Mouse (Mus musculus) embryonic facial prominence, embryonic 15.5 days (tissue): ENCODE results near the gene Abcb8. TPM values are rescaled to one million over a fixed set of nuclear protein-coding genes. Genes with fewer than 3 reads are reported as not detected.

Experiments
- ATAC-seq: fragments of 200-750 bp; cut with Nextera tagmentation; 2 replicates; pipeline ENCODE4 v1.8.0; 2017; ENCODE audit warnings: low read depth, moderate TSS enrichment; ENCODE audit not compliant: insufficient number of reproducible peaks, low FRiP score, low TSS enrichment
- H3K27ac ChIP-seq: fragments of 300-500 bp; sonication (generic); replicated peaks from 2 replicates; pipeline ENCODE4 v1.5.1; 2015; ENCODE audit warnings: mild to moderate bottlenecking, inconsistent platforms
- H3K27me3 ChIP-seq: fragments of 300-500 bp; sonication (generic); 2 replicates; pipeline ENCODE4 v1.6.1; 2015; ENCODE audit warnings: inconsistent platforms
- H3K36me3 ChIP-seq: fragments of 300-500 bp; sonication (generic); 2 replicates; pipeline ENCODE4 v1.6.1; 2015; ENCODE audit warnings: mild to moderate bottlenecking, inconsistent platforms
- H3K4me1 ChIP-seq: fragments of 300-500 bp; sonication (generic); 2 replicates; pipeline ENCODE4 v1.6.1; 2015; ENCODE audit warnings: inconsistent platforms
- H3K4me2 ChIP-seq: fragments of 300-500 bp; sonication (generic); replicated peaks from 2 replicates; pipeline ENCODE4 v1.6.1; 2015; ENCODE audit warnings: mild to moderate bottlenecking, inconsistent platforms
- H3K4me3 ChIP-seq: fragments of 300-500 bp; sonication (generic); replicated peaks from 2 replicates; pipeline ENCODE4 v1.5.1; 2015; ENCODE audit warnings: mild to moderate bottlenecking, inconsistent platforms
- H3K9ac ChIP-seq: fragments of 300-500 bp; sonication (generic); 2 replicates; pipeline ENCODE4 v1.6.1; 2015; ENCODE audit warnings: inconsistent platforms
- H3K9me3 ChIP-seq: fragments of 300-500 bp; sonication (generic); replicated peaks from 2 replicates; pipeline ENCODE4 v1.6.1; 2016; ENCODE audit warnings: inconsistent platforms
- WGBS: fragments of 180-500 bp; shearing (Covaris S2); methylation state at CpG from one replicate; pipeline ENCODE4 v1.1.7; 2015; 5-methylcytosine and 5-hydroxymethylcytosine counted together
- polyA plus RNA-seq: library from polyadenylated mRNA; unstranded; fragments of >200 nt; fragmentation: Nextera tagmentation; extraction: Ambion mirVana; gene quantifications from 2 replicates; pipeline ENCODE4 v1.2.1, GENCODE M21; 2015

The Abcb8 gene
- polyA plus RNA-seq, 1 experiment from 2014 or later: 47.0 TPM

- Histone ChIP-seq H3K9ac (no peak overlapping the region), H3K36me3 (peaks cover 34% of the 10 kb centered on the region), H3K9me3 (no peaks in the 10 kb centered on the region), H3K4me1 (peaks cover 50% of the 10 kb centered on the region), H3K4me2 (peak overlapping the region; percentile 84), H3K4me3 (peak overlapping the region; percentile 59), H3K27me3 (no peaks in the 10 kb centered on the region), H3K27ac (no peak overlapping the region)
- 22% methylated on average over 12 of the region's 12 CpGs for WGBS
- ATAC-seq: no peak
Measured at GRCm38 (mm10) chr5:24427285-24427633, 33.8 kb downstream of the Abcb8 start.

DNA sequence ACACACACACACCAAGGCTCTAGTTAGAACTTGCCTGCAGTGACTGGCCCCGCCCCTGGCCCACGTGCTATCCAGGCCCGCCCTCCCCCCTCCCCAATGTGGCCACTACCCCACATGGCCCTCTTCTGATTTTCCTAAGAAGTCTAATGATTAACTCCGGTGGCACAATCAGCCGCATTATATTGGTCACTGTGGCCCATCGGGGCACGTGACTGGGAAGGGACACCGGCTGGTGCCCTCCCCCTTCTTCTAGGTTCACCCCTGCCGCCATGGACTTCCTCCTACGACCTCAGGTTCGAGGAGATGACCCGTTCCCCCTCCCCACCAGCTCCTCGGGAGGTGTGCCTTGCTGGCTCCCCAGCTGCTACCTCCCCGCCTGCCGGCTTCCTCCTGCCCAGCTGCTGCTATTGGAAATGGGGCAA lies 34.5 kb downstream of the Abcb8 start:
- 0 out of 2 replicates have a peak overlapping the region, but pooled peaks have one; percentile 11 for H3K27ac ChIP-seq
- H3K4me3 ChIP-seq: no peak overlapping the region
- no peaks in the 10 kb centered on the region for H3K27me3 ChIP-seq
- H3K4me2 ChIP-seq: peak overlapping the region; percentile 34
- ATAC-seq: no peak
- H3K4me1 ChIP-seq: peaks cover 42% of the 10 kb centered on the region
- no peak overlapping the region for H3K9ac ChIP-seq
- no peaks in the 10 kb centered on the region for H3K9me3 ChIP-seq
- 8% methylated on average over 15 of the region's 15 CpGs for WGBS
- H3K36me3 ChIP-seq: peaks cover 41% of the 10 kb centered on the region

DNA sequence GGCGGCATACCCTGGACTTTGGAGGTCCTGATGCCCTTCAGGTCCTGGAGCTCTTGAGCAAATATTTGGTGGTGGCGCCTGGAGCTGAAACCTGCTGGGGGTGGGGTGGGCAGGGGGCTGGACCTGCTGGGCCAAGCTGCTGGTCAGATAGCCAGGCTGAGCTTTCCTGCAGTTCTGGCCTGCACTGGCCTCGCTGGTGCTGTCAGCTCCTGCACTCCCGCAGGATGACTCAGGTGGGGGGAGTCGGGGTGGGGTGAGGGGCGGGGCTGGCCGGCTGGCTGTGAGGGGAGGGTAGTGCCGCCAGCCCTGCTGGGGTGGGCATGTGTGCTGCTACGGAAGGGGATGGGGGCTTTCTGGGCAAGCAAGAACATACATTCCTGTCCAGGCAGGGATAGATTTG lies 35.1 kb downstream of the Abcb8 start:
- no peak for ATAC-seq
- Histone ChIP-seq H3K4me3 (no peak overlapping the region), H3K36me3 (peaks cover 47% of the 10 kb centered on the region), H3K4me1 (peaks cover 41% of the 10 kb centered on the region), H3K27ac (0 out of 2 replicates have a peak overlapping the region, but pooled peaks have one; percentile 11), H3K4me2 (peak overlapping the region; percentile 34), H3K27me3 (no peaks in the 10 kb centered on the region), H3K9me3 (no peaks in the 10 kb centered on the region), H3K9ac (no peak overlapping the region)
- WGBS: 19% methylated on average over 9 of the region's 9 CpGs

DNA sequence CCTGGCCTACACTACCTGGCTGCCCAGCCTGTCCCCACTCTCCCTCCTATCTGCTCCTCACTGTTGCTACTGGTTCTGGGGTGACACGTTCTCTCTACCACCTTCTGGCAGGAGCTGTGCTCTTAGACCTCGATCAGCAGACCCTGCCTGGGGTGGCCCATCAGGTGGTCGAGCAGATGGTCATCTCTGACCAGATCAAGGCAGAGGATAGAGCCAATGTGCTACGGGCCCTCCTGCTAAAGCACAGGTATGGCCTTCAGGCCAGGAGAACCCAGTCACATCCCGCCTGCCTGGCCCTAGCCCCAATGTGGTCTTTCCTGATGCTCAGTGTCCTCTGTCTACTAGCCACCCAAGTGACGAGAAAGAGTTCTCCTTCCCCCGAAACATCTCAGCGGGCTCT lies 40.5 kb downstream of the Abcb8 start:
- H3K4me2 ChIP-seq: no peak overlapping the region
- H3K4me3 ChIP-seq: no peak overlapping the region
- no peaks in the 10 kb centered on the region for H3K27me3 ChIP-seq
- H3K4me1 ChIP-seq: no peaks in the 10 kb centered on the region
- peaks cover 97% of the 10 kb centered on the region for H3K36me3 ChIP-seq
- no peak for ATAC-seq
- WGBS: 92% methylated on average over 8 of the region's 8 CpGs
- H3K9ac ChIP-seq: no peak overlapping the region
- no peaks in the 10 kb centered on the region for H3K9me3 ChIP-seq
- H3K27ac ChIP-seq: no peak overlapping the region

DNA sequence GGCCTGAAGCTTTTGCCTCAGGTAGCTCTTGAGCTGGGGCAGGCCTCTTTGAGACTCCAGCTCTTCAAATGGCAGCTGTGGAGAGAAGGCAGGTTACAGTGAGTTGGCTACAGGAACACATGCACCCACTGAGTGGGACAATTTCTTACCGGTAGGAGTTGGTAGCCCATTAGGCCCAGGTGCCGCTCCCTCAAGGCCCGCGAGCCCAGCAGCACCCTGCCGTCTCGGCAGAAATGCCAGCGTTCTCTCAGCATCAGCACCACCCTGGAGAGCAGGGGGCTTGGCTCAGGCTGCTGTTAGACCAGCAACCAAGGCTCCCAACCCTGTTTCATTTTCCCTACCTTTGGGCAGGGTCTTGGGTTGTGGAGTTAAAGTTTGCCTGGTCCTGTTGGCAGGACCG lies 47.7 kb downstream of the Abcb8 start:
- H3K9me3 ChIP-seq: no peaks in the 10 kb centered on the region
- 93% methylated on average over 8 of the region's 8 CpGs for WGBS
- H3K27ac ChIP-seq: no peak overlapping the region
- H3K4me3 ChIP-seq: no peak overlapping the region
- H3K4me1 ChIP-seq: peaks cover 18% of the 10 kb centered on the region
- peaks cover 75% of the 10 kb centered on the region for H3K36me3 ChIP-seq
- H3K9ac ChIP-seq: no peak overlapping the region
- no peak for ATAC-seq
- H3K4me2 ChIP-seq: no peak overlapping the region
- H3K27me3 ChIP-seq: no peaks in the 10 kb centered on the region

DNA sequence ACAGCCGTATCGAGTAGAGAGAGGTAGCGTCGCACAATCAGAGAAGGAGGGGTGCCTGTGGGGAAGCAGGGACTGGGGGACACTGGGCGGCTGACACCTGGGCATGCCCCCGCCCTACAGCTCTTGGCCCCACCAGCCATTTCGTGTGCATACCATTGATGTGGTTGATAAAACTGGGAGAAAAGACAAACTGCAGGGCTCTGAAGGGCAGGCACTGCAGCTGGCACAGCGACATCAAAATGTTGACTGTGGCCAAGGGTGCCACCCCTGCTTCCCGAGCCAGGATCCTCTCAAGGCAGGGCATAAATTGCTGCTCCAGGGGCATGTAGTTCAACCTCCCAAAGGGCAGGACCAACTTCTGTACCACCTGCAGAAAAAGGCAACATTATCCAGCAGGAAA lies 48.6 kb downstream of the Abcb8 start:
- peaks cover 67% of the 10 kb centered on the region for H3K36me3 ChIP-seq
- 79% methylated on average over 9 of the region's 9 CpGs for WGBS
- H3K4me1 ChIP-seq: peaks cover 23% of the 10 kb centered on the region
- no peaks in the 10 kb centered on the region for H3K9me3 ChIP-seq
- no peak overlapping the region for H3K4me2 ChIP-seq
- no peak overlapping the region; the same call in 1 of the 2 replicates for H3K27ac ChIP-seq
- no peaks in the 10 kb centered on the region for H3K27me3 ChIP-seq
- no peak overlapping the region for H3K9ac ChIP-seq
- H3K4me3 ChIP-seq: no peak overlapping the region
- no peak for ATAC-seq

DNA sequence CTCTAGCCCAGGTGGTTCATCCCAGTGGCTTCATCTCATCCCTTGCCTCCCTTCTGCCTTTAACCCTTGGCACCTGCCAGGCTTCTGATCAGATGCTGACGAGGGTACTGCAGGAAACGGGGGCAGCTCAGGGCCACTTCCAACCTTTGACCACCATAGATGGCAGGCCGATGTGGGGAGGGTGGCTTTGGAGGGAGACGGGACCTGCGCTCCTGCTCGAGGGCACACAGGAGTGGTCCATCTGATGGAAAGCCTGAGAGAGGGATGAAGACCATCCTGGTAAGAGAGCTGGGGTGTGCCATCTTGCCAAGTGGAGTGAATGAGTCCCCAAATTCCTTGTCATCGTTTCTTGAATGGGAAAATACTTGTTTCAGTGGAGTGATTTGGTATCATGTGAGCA lies 49.7 kb downstream of the Abcb8 start:
- Histone ChIP-seq H3K4me2 (no peak overlapping the region), H3K36me3 (peaks cover 57% of the 10 kb centered on the region), H3K27ac (no peak overlapping the region), H3K27me3 (no peaks in the 10 kb centered on the region), H3K4me1 (peaks cover 35% of the 10 kb centered on the region), H3K4me3 (no peak overlapping the region), H3K9me3 (no peaks in the 10 kb centered on the region), H3K9ac (no peak overlapping the region)
- ATAC-seq: no peak
- 84% methylated on average over 7 of the region's 7 CpGs for WGBS

DNA sequence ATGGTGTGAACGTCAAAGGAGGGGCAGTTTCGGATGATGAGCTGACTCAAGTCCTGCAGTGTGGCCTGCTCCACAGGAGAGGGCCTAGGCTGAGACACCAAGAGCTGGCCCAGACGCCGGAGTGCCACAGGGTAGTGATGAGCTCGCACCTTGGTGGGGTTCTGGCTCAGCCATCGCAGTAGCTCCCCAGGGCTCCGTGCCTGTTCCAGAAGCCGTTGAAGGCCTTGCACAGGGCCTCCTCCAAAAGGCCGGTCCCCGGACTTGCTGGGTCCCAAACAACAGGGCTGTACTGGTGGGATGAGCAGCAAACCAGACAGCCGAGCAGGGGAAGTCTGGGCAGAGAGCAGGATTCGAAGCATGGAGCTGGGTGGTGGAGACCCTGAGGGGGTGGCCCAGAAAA lies 50.5 kb downstream of the Abcb8 start:
- H3K27me3 ChIP-seq: no peaks in the 10 kb centered on the region
- H3K27ac ChIP-seq: 0 out of 2 replicates have a peak overlapping the region, but pooled peaks have one; percentile 93
- peaks cover 36% of the 10 kb centered on the region for H3K4me1 ChIP-seq
- no peaks in the 10 kb centered on the region for H3K9me3 ChIP-seq
- H3K4me3 ChIP-seq: peak overlapping the region; percentile 97
- peaks cover 51% of the 10 kb centered on the region for H3K36me3 ChIP-seq
- no peak for ATAC-seq
- 80% methylated on average over 12 of the region's 12 CpGs for WGBS
- peak overlapping the region; percentile 72 for H3K4me2 ChIP-seq
- peak overlapping the region; percentile 93 for H3K9ac ChIP-seq

GRCm38 (mm10) chr5:24444746-24445427 lies 51.4 kb downstream of the Abcb8 start, which contains the start of gene Fastk:
Fastk (minus strand) TSS chr5:24445287.
- Histone ChIP-seq H3K4me2 (peak within 1 kb of the TSS; percentile 72), H3K36me3 (peaks cover 41% of the 10 kb centered on the region), H3K9me3 (no peaks in the 10 kb centered on the region), H3K27me3 (no peaks in the 10 kb centered on the region), H3K4me3 (peak within 1 kb of the TSS; percentile 97), H3K27ac (peak within 1 kb of the TSS; percentile 93), H3K9ac (peak within 1 kb of the TSS; percentile 93), H3K4me1 (peaks cover 36% of the 10 kb centered on the region)
- WGBS: under 1% methylated on average over 60 of the region's 60 CpGs
- ATAC-seq: peak; percentile 88

GRCm38 (mm10) chr5:24445428-24446080 lies 52.1 kb downstream of the Abcb8 start:
- H3K4me3 ChIP-seq: peak overlapping the region; percentile 97
- peak overlapping the region; percentile 93 for H3K27ac ChIP-seq
- H3K4me1 ChIP-seq: peaks cover 36% of the 10 kb centered on the region
- peak overlapping the region; percentile 93; the same call in 1 of the 2 replicates for H3K9ac ChIP-seq
- no peaks in the 10 kb centered on the region for H3K27me3 ChIP-seq
- no peaks in the 10 kb centered on the region for H3K9me3 ChIP-seq
- 52% methylated on average over 20 of the region's 20 CpGs for WGBS
- peaks cover 35% of the 10 kb centered on the region for H3K36me3 ChIP-seq
- H3K4me2 ChIP-seq: peak overlapping the region; percentile 72
- no peak for ATAC-seq

GRCm38 (mm10) chr5:24446630-24447029 lies 53.2 kb downstream of the Abcb8 start:
- H3K27me3 ChIP-seq: no peaks in the 10 kb centered on the region
- H3K27ac ChIP-seq: no peak overlapping the region
- H3K4me2 ChIP-seq: peak overlapping the region; percentile 83; the same call in 1 of the 2 replicates
- peaks cover 44% of the 10 kb centered on the region for H3K4me1 ChIP-seq
- no peak for ATAC-seq
- no peaks in the 10 kb centered on the region for H3K9me3 ChIP-seq
- peaks cover 24% of the 10 kb centered on the region for H3K36me3 ChIP-seq
- peak overlapping the region; percentile 73 for H3K4me3 ChIP-seq
- H3K9ac ChIP-seq: no peak overlapping the region
- WGBS: 89% methylated on average over 7 of the region's 7 CpGs
